Mouse (Mus musculus): ENCODE data around the gene Sohlh1.

DNA sequence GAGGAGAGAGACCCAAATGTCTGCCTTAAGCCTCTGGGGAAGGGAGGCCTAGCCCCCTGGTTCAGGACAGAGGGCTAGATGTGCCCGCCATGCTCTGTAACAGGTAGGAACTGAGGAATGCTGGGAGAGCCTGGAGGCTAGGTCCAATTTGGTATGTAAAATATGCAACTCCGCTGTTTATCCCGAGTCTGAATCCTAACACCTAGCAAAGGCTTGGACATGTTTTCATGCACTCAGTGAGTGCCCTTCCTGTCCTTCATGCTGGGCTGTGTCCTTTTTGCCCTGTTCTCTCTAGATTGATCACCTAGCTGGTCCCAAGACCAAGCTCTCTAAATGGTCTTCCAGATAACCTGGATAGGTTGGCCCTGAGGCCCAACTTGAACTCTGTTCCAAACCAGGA is 12.8 kb upstream of the Sohlh1 start:
- TF ChIP-seq EP300 (IDR thresholded peaks at IDR 0.05; ENCODE audit: low read depth) (no peak), CTCF (IDR thresholded peaks at IDR 0.05; ENCODE audit: low read depth) (no peak)

Measured in liver, embryonic 14.5 days (tissue).